Comparison of ENCODE assay signal across 9 mouse cellular contexts in the genomic region with DNA sequence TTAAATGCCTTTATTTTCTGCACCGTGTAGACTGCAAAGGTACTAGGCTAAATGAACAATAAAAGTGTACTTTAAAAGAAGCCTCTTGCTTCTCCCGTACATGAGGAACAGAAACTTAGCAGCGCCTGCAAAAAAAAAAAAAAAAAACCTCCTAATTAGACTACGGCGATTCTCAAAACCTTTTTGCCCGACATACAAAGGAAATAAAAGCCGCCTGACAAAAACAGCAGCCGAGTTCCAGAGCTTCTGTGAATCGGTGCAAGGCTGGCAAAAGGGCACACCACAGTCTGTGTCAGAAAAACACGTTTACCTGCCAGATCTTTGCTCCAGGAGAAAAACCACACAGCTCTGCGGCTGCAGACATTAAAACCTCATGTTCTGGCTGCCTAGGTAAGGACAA. TPM values are rescaled to one million over a fixed set of nuclear protein-coding genes. Genes with fewer than 3 reads are reported as not detected.
DNase-seq lines count a peak whose midpoint lies in the region; ATAC-seq and TF ChIP-seq lines count a peak whose summit lies in the region.
"Had no signal": no experiment of that assay in that cellular context is flagged by ENCODE, and none has a peak within 500 bp of the region (broad histone marks: within the 10 kb centered on the region; RNA-seq: fewer than 3 reads in every experiment).

No protein-coding gene starts in this region.

- peaks cover 94% of the 10 kb centered on the region for H3K27me3 ChIP-seq in heart, embryonic 13.5 days (replicated peaks)
- H3K27me3 ChIP-seq in hindbrain, postnatal 0 days (ENCODE audit: insufficient read depth, low read length) = peaks cover 12% of the 10 kb centered on the region; the same call in 1 of the 2 replicates

- H3K4me3 ChIP-seq in heart, embryonic 13.5 days = peak overlapping the region; percentile 62
- peak overlapping the region; percentile 75 for H3K4me3 ChIP-seq in hindbrain, postnatal 0 days (ENCODE audit: low read length)

- no peaks in the 10 kb centered on the region for H3K36me3 ChIP-seq in heart, embryonic 13.5 days
- no peaks in the 10 kb centered on the region for H3K36me3 ChIP-seq in hindbrain, postnatal 0 days (ENCODE audit: insufficient read depth, low read length)

- H3K27ac ChIP-seq in heart, embryonic 13.5 days (replicated peaks) = no peak overlapping the region
- peak overlapping the region; percentile 91 for H3K27ac ChIP-seq in hindbrain, postnatal 0 days

- peak overlapping the region; percentile 75; the same call in 1 of the 2 replicates for H3K9ac ChIP-seq in heart, embryonic 13.5 days
- peak overlapping the region; percentile 84 for H3K9ac ChIP-seq in hindbrain, postnatal 0 days (replicated peaks; ENCODE audit: low read length)

- H3K9me3 ChIP-seq in heart, embryonic 13.5 days = no peaks in the 10 kb centered on the region
- no peaks in the 10 kb centered on the region for H3K9me3 ChIP-seq in hindbrain, postnatal 0 days (ENCODE audit: low read length)
- H3K9me3 ChIP-seq: megakaryocyte, embryonic 14.5 days had no signal

- 3% methylated on average over 11 of the region's 11 CpGs for WGBS in heart, embryonic 13.5 days
- WGBS in hindbrain, postnatal 0 days = 4% methylated on average over 11 of the region's 11 CpGs

- peak overlapping the region; percentile 96 for H3K4me2 ChIP-seq in heart, embryonic 13.5 days
- peak overlapping the region; percentile 70 for H3K4me2 ChIP-seq in hindbrain, postnatal 0 days (ENCODE audit: low read depth, low read length)

- TF ChIP-seq CTCF in hindbrain, postnatal 0 days (IDR thresholded peaks at IDR 0.05; ENCODE audit: low read depth) = no peak

- no peak for ATAC-seq in heart, embryonic 13.5 days (ENCODE audit: extremely low read depth, insufficient number of reproducible peaks, low FRiP score, low TSS enrichment)
- ATAC-seq in hindbrain, postnatal 0 days = no peak
- ATAC-seq in activated CD4-positive, CD25-positive, alpha-beta regulatory T cell, adult 4 months = no peak

- peaks cover 38% of the 10 kb centered on the region for H3K4me1 ChIP-seq in heart, embryonic 13.5 days
- no peaks in the 10 kb centered on the region; the same call in 1 of the 2 replicates for H3K4me1 ChIP-seq in hindbrain, postnatal 0 days (ENCODE audit: insufficient read depth, low read length)

- DNase-seq in heart, adult 8-10 months (ENCODE audit: low spot score) = no peak
- peak; percentile 35 for DNase-seq in embryo, embryonic 9.5 days (ENCODE audit: extremely low spot score)
- DNase-seq in hindbrain, postnatal 0 days (ENCODE audit: low spot score) = peak; percentile 9
- peak; percentile 57 for DNase-seq in neural tube, embryonic 10.5 days (ENCODE audit: extremely low spot score, low spot score)
- DNase-seq in adrenal gland, postnatal 10 days = no peak
- DNase-seq in right cerebral cortex, postnatal 4 days = no peak

RNA-seq across cellular contexts. Expression of gene Ebf3, which starts 3.4 kb away (rescaled TPM):
- polyA plus RNA-seq in heart, embryonic 13.5 days (2015; fragmentation: Nextera tagmentation; extraction: Ambion mirVana) = 0.52 and 0.60 TPM in 2 replicates
- 1 to 10 TPM; 5.0 to 9.3 (median 7.6) TPM for total RNA-seq in heart, adult 8-10 months (2022)
- total RNA-seq in hindbrain, postnatal 0 days (2014; rRNA removed) = 123 and 142 TPM in 2 replicates
- polyA plus RNA-seq in hindbrain, postnatal 0 days (2015; fragmentation: Nextera tagmentation; extraction: Ambion mirVana) = 11.5 and 13.0 TPM in 2 replicates
- 10 to 100 TPM; 11.7 to 22.6 TPM for total RNA-seq in adrenal gland, postnatal 10 days (2021)
- polyA plus RNA-seq in activated CD4-positive, CD25-positive, alpha-beta regulatory T cell, adult 4 months (2017; shearing (Covaris generic)) = not detected

Comparison
In these comparisons a context has a peak if more than half of its experiments do, and no peak if none do; other contexts are left out.
1. DNase-seq: peak in embryo, embryonic 9.5 days (single experiment), hindbrain, postnatal 0 days (single experiment) and neural tube, embryonic 10.5 days (single experiment); none in heart, adult 8-10 months (single experiment), adrenal gland, postnatal 10 days (single experiment) and right cerebral cortex, postnatal 4 days (single experiment).